Mouse (Mus musculus) kidney, adult 2 months (tissue): ENCODE data around the gene Txnrd2.

Experiments used
- CTCF ChIP-seq: fragments of 200-500 bp; conservative IDR thresholded peaks from 2 replicates; pipeline ENCODE4 v1.5.1; 2011; ENCODE audit warnings: low read depth, mild to moderate bottlenecking, control low read depth, low read length, moderate library complexity, mixed read lengths; ENCODE audit not compliant: insufficient read depth, insufficient read length
- POLR2A ChIP-seq: fragments of 200-500 bp; IDR thresholded peaks from one replicate; pipeline ENCODE4 v1.6.1; 2011; ENCODE audit warnings: low read depth, low read length, control low read depth

- TF ChIP-seq POLR2A (no peak), CTCF (no peak)
Measured at GRCm38 (mm10) chr16:18423203-18423914, 2.8 kb upstream of the Txnrd2 start.
